Mouse (Mus musculus): ENCODE data around the gene Tut1. TPM values are rescaled to one million over a fixed set of nuclear protein-coding genes. Genes with fewer than 3 reads are reported as not detected.
"Not testable (repeated sequence)": the region's sequence is repeated elsewhere in the genome, so short reads cannot be mapped to it uniquely, and the experiment has no call there.

Gene Tut1
- total RNA-seq, 2 experiments from 2014 or later: 14.5 to 28.9 TPM

DNA sequence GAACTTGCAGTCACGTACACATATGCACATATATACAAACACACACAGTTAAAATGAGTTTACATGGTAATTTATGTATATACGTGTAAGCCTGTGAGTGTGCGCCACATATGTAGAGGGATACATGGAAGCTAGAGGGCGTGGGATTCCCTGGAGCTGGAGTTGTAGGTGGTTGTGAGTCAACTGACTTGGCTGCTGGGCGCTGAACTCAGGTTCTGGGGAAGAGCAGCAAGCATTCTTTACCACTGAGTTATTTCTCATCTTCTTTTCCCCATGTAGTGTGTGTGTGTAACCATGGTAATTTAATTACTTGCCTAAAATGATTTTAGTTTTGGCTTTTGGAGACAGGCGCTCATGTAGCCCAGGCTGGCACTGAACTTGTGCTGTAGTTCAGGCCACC, 43.0 kb downstream of the Tut1 start:
- no peak for ATAC-seq (replicated peaks; ENCODE audit: poor library complexity, severe bottlenecking)

DNA sequence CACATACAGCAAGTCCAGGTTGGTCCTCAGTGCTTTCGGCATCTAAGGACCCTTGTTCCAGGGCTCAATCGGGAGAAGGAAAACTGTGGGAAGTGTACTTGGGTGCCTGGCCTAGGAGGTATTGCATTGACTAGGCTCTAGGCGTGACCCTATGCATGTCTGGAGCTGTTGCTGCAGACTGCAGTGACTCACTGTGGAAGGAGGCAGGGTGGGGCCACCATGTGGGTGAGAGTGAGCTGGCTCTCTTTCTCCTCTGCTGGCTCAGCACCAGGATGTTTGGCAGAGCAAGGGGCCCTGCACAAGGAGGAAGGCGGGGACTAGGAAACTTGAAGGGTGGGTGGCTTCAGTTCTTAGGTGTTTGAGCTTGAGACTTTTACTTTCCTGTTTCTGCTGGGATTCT, 43.9 kb downstream of the Tut1 start:
- ATAC-seq (replicated peaks; ENCODE audit: poor library complexity, severe bottlenecking): peak; percentile 83

DNA sequence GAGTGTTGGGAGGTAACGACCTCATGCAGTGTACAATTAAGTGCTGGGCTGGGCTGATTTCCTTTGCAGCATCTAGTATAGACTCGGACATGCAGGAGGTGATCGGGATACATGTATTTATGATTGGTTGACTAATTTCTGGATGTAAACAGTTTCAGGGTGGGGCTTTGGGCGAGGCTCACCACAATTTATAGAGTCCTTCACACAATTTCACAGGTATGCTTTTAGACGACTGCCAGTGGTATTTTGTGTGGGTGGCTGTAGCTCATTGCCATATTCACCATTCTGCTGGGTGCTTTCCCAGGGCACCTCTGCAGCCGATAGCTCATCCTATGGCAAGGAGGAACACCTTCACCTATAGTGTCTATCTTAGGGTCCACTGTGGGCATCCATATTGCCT, 44.9 kb downstream of the Tut1 start:
- no peak for ATAC-seq (replicated peaks; ENCODE audit: poor library complexity, severe bottlenecking)

DNA sequence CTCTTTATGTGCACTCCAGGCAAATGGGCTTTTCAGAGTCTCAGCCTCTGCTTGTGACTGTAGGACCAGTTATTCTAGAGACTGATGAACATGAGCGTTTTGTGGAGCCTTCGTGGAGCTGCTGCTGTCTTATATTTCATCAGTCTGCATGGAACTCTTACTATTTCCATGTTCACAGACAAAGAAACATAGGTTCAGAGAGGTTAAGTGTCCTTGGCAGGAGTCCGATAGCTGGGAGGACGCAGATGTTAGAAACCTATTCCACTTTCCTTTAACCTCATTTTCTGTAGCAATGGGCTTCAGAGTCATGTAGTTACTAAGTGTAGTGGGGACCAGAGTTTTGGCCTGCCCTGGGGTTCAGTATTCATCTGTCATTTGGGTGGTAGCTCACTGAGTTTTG, 45.6 kb downstream of the Tut1 start:
- ATAC-seq (replicated peaks; ENCODE audit: poor library complexity, severe bottlenecking): no peak

DNA sequence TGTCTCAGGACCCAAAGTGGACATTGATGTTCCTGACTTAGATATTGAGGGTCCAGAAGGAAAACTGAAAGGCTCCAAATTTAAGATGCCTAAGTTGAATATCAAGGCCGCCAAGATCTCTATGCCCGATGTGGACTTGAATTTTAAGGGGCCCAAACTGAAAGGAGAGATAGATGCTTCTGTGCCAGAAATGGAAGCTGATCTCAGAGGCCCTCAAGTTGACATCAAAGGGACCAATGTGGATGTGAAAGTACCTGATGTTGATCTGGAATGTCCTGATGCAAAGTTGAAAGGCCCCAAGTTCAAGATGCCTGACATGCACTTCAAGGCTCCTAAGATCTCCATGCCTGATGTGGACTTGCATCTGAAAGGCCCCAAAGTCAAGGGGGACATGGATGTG, 53.3 kb downstream of the Tut1 start:
- not testable (repeated sequence) for ATAC-seq (replicated peaks; ENCODE audit: poor library complexity, severe bottlenecking)

Other genes with a start within 250 kb of the Tut1 start
Only the 30 nearest of the 32 such genes appear.
- not detected in 2 replicates for gene 1700092M07Rik, start 213.1 kb upstream of the Tut1 start, total RNA-seq (2014; fragmentation: Nextera tagmentation)
- gene 1700092M07Rik, start 213.1 kb upstream of the Tut1 start, total RNA-seq (2017): 2.5 TPM in 2 replicates
- gene Stx5a, start 212.4 kb upstream of the Tut1 start, total RNA-seq (2014; fragmentation: Nextera tagmentation): 63.4 and 64.7 TPM in 2 replicates
- 43.0 and 62.0 TPM in 2 replicates for gene Stx5a, start 212.4 kb upstream of the Tut1 start, total RNA-seq (2017)
- gene Nxf1, start 196.8 kb upstream of the Tut1 start, total RNA-seq (2014; fragmentation: Nextera tagmentation): 268 and 347 TPM in 2 replicates
- gene Nxf1, start 196.8 kb upstream of the Tut1 start, total RNA-seq (2017): 89.4 and 113 TPM in 2 replicates
- gene Tmem223, start 182.9 kb upstream of the Tut1 start, total RNA-seq (2014; fragmentation: Nextera tagmentation): 61.2 and 62.7 TPM in 2 replicates
- 35.7 and 40.6 TPM in 2 replicates for gene Tmem223, start 182.9 kb upstream of the Tut1 start, total RNA-seq (2017)
- gene Tmem179b, start 179.4 kb upstream of the Tut1 start, total RNA-seq (2014; fragmentation: Nextera tagmentation): 141 and 147 TPM in 2 replicates
- gene Tmem179b, start 179.4 kb upstream of the Tut1 start, total RNA-seq (2017): 69.5 and 81.3 TPM in 2 replicates
- gene Taf6l, start 167.4 kb upstream of the Tut1 start, total RNA-seq (2014; fragmentation: Nextera tagmentation): 19.1 and 20.5 TPM in 2 replicates
- gene Taf6l, start 167.4 kb upstream of the Tut1 start, total RNA-seq (2017): 10.0 and 15.6 TPM in 2 replicates
- 112 and 148 TPM in 2 replicates for gene Polr2g, start 155.3 kb upstream of the Tut1 start, total RNA-seq (2014; fragmentation: Nextera tagmentation)
- 51.7 and 69.8 TPM in 2 replicates for gene Polr2g, start 155.3 kb upstream of the Tut1 start, total RNA-seq (2017)
- 3.1 TPM in 2 replicates for gene Zbtb3, start 151.3 kb upstream of the Tut1 start, total RNA-seq (2014; fragmentation: Nextera tagmentation)
- gene Zbtb3, start 151.3 kb upstream of the Tut1 start, total RNA-seq (2017): 2.7 and 3.0 TPM in 2 replicates
- 41.3 and 42.1 TPM in 2 replicates for gene Ttc9c, start 134.5 kb upstream of the Tut1 start, total RNA-seq (2014; fragmentation: Nextera tagmentation)
- gene Ttc9c, start 134.5 kb upstream of the Tut1 start, total RNA-seq (2017): 62.8 and 65.0 TPM in 2 replicates
- 71.4 and 85.1 TPM in 2 replicates for gene Hnrnpul2, start 133.8 kb upstream of the Tut1 start, total RNA-seq (2014; fragmentation: Nextera tagmentation)
- 82.8 and 88.5 TPM in 2 replicates for gene Hnrnpul2, start 133.8 kb upstream of the Tut1 start, total RNA-seq (2017)
- gene AC129217.1, start 124.1 kb upstream of the Tut1 start, total RNA-seq (2014; fragmentation: Nextera tagmentation): not detected in 2 replicates
- gene AC129217.1, start 124.1 kb upstream of the Tut1 start, total RNA-seq (2017): 34.1 TPM in 1 of 2 replicates, not detected in the other
- gene Bscl2, start 116.4 kb upstream of the Tut1 start, total RNA-seq (2014; fragmentation: Nextera tagmentation): 61.8 and 89.4 TPM in 2 replicates
- gene Bscl2, start 116.4 kb upstream of the Tut1 start, total RNA-seq (2017): 33.9 and 34.6 TPM in 2 replicates
- gene Gng3, start 114.7 kb upstream of the Tut1 start, total RNA-seq (2014; fragmentation: Nextera tagmentation): not detected in 2 replicates
- 0.26 TPM in 1 of 2 replicates, not detected in the other for gene Gng3, start 114.7 kb upstream of the Tut1 start, total RNA-seq (2017)
- gene Lrrn4cl, start 103.1 kb upstream of the Tut1 start, total RNA-seq (2014; fragmentation: Nextera tagmentation): 0.11 TPM in 1 of 2 replicates, not detected in the other
- not detected in 2 replicates for gene Lrrn4cl, start 103.1 kb upstream of the Tut1 start, total RNA-seq (2017)
- gene Ubxn1, start 82.4 kb upstream of the Tut1 start, total RNA-seq (2014; fragmentation: Nextera tagmentation): 115 and 150 TPM in 2 replicates
- gene Ubxn1, start 82.4 kb upstream of the Tut1 start, total RNA-seq (2017): 135 and 136 TPM in 2 replicates
- gene Uqcc3, start 72.9 kb upstream of the Tut1 start, total RNA-seq (2014; fragmentation: Nextera tagmentation): 57.3 and 67.4 TPM in 2 replicates
- gene Uqcc3, start 72.9 kb upstream of the Tut1 start, total RNA-seq (2017): 66.9 and 100 TPM in 2 replicates
- gene Lbhd1, start 70.1 kb upstream of the Tut1 start, total RNA-seq (2014; fragmentation: Nextera tagmentation): 49.4 and 65.5 TPM in 2 replicates
- 10.1 and 37.8 TPM in 2 replicates for gene Lbhd1, start 70.1 kb upstream of the Tut1 start, total RNA-seq (2017)
- not detected in 2 replicates for gene Gm49403, start 69.9 kb upstream of the Tut1 start, total RNA-seq (2014; fragmentation: Nextera tagmentation)
- gene Gm49403, start 69.9 kb upstream of the Tut1 start, total RNA-seq (2017): not detected in 2 replicates
- 70.2 and 82.4 TPM in 2 replicates for gene 1810009A15Rik, start 65.0 kb upstream of the Tut1 start, total RNA-seq (2014; fragmentation: Nextera tagmentation)
- 92.1 and 109 TPM in 2 replicates for gene 1810009A15Rik, start 65.0 kb upstream of the Tut1 start, total RNA-seq (2017)
- gene Gm49416, start 64.9 kb upstream of the Tut1 start, total RNA-seq (2014; fragmentation: Nextera tagmentation): not detected in 2 replicates
- gene Gm49416, start 64.9 kb upstream of the Tut1 start, total RNA-seq (2017): not detected in 2 replicates
- gene Ints5, start 60.8 kb upstream of the Tut1 start, total RNA-seq (2014; fragmentation: Nextera tagmentation): 23.7 and 30.3 TPM in 2 replicates
- gene Ints5, start 60.8 kb upstream of the Tut1 start, total RNA-seq (2017): 11.6 and 13.5 TPM in 2 replicates
- 143 and 154 TPM in 2 replicates for gene Ganab, start 55.8 kb upstream of the Tut1 start, total RNA-seq (2014; fragmentation: Nextera tagmentation)
- 105 and 107 TPM in 2 replicates for gene Ganab, start 55.8 kb upstream of the Tut1 start, total RNA-seq (2017)
- gene B3gat3, start 33.5 kb upstream of the Tut1 start, total RNA-seq (2014; fragmentation: Nextera tagmentation): 25.9 and 34.4 TPM in 2 replicates
- 17.2 and 26.5 TPM in 2 replicates for gene B3gat3, start 33.5 kb upstream of the Tut1 start, total RNA-seq (2017)
- gene Rom1, start 24.5 kb upstream of the Tut1 start, total RNA-seq (2014; fragmentation: Nextera tagmentation): 2.2 and 2.9 TPM in 2 replicates
- 0.22 and 0.52 TPM in 2 replicates for gene Rom1, start 24.5 kb upstream of the Tut1 start, total RNA-seq (2017)
- 26.1 and 30.2 TPM in 2 replicates for gene Eml3, start 24.3 kb upstream of the Tut1 start, total RNA-seq (2014; fragmentation: Nextera tagmentation)
- 27.4 and 31.3 TPM in 2 replicates for gene Eml3, start 24.3 kb upstream of the Tut1 start, total RNA-seq (2017)
- gene Mta2, start 12.0 kb upstream of the Tut1 start, total RNA-seq (2014; fragmentation: Nextera tagmentation): 115 and 125 TPM in 2 replicates
- gene Mta2, start 12.0 kb upstream of the Tut1 start, total RNA-seq (2017): 120 and 123 TPM in 2 replicates
- 1,036 and 1,157 TPM in 2 replicates for gene Eef1g, start 13.2 kb downstream of the Tut1 start, total RNA-seq (2014; fragmentation: Nextera tagmentation)
- 748 and 899 TPM in 2 replicates for gene Eef1g, start 13.2 kb downstream of the Tut1 start, total RNA-seq (2017)
- gene Ahnak, start 35.4 kb downstream of the Tut1 start, total RNA-seq (2014; fragmentation: Nextera tagmentation): 5.8 and 12.1 TPM in 2 replicates
- gene Ahnak, start 35.4 kb downstream of the Tut1 start, total RNA-seq (2017): 14.1 and 14.8 TPM in 2 replicates
- not detected in 2 replicates for gene Scgb1a1, start 134.1 kb downstream of the Tut1 start, total RNA-seq (2014; fragmentation: Nextera tagmentation)
- not detected in 2 replicates for gene Scgb1a1, start 134.1 kb downstream of the Tut1 start, total RNA-seq (2017)
- 22.0 and 32.6 TPM in 2 replicates for gene Asrgl1, start 181.8 kb downstream of the Tut1 start, total RNA-seq (2014; fragmentation: Nextera tagmentation)
- 26.9 and 30.5 TPM in 2 replicates for gene Asrgl1, start 181.8 kb downstream of the Tut1 start, total RNA-seq (2017)